Mouse (Mus musculus) MEL (cell line): ENCODE results near the gene Pttg1ip. TPM values are rescaled to one million over a fixed set of nuclear protein-coding genes. Genes with fewer than 3 reads are reported as not detected.

Experiments used
- DNase-seq: peaks from one replicate; pipeline ENCODE4 v3.0.0; 2011; ENCODE audit warnings: low read depth, low spot score
- H3K27ac ChIP-seq: 2 replicates; pipeline ENCODE4 v1.5.1; 2012; ENCODE audit warnings: low read depth, mild to moderate bottlenecking, control low read depth, low read length, moderate library complexity; ENCODE audit not compliant: control insufficient read depth
- H3K27me3 ChIP-seq, 2 experiments: fragments of 150-350 bp in 1 of 2; sonication (generic) in 1 of 2; 2 replicates each; pipeline ENCODE4 v1.6.1; 2012; ENCODE audit warnings: low read length in 2 of 2, mild to moderate bottlenecking in 2 of 2, improper control_type of control experiment in 1 of 2, moderate library complexity in 1 of 2; ENCODE audit not compliant: insufficient read depth in 2 of 2, control insufficient read depth in 1 of 2
- H3K36me3 ChIP-seq, 2 experiments: 2 replicates each; pipeline ENCODE4 v1.6.1; 2012 to 2014; ENCODE audit warnings: low read length in 2 of 2, improper control_type of control experiment in 1 of 2, inconsistent platforms in 1 of 2, mild to moderate bottlenecking in 1 of 2; ENCODE audit not compliant: insufficient read depth in 2 of 2, control insufficient read depth in 1 of 2
- H3K4me1 ChIP-seq, 2 experiments: fragments of 150-350 bp in 1 of 2; sonication (generic) in 1 of 2; 2 replicates each; pipeline ENCODE4 v1.6.1; 2012; ENCODE audit warnings: low read length in 2 of 2, improper control_type of control experiment in 1 of 2, mild to moderate bottlenecking in 1 of 2; ENCODE audit not compliant: insufficient read depth in 2 of 2, control insufficient read depth in 1 of 2
- H3K4me3 ChIP-seq, 2 experiments: fragments of 150-350 bp in 1 of 2; sonication (generic) in 1 of 2; 2 replicates each; pipeline ENCODE4 v1.5.1; 2012; ENCODE audit warnings: low read depth in 2 of 2, low read length in 2 of 2, mild to moderate bottlenecking in 2 of 2, moderate library complexity in 2 of 2, control low read depth in 1 of 2, improper control_type of control experiment in 1 of 2; ENCODE audit not compliant: control insufficient read depth in 1 of 2, insufficient read depth in 1 of 2
- H3K79me2 ChIP-seq: 2 replicates; pipeline ENCODE4 v1.6.1; 2012; ENCODE audit warnings: mild to moderate bottlenecking, low read length, moderate library complexity; ENCODE audit not compliant: control insufficient read depth, poor library complexity, insufficient read depth
- H3K9ac ChIP-seq: 2 replicates; pipeline ENCODE4 v1.6.1; 2012; ENCODE audit warnings: low read depth, mild to moderate bottlenecking, control low read depth, low read length, moderate library complexity; ENCODE audit not compliant: control insufficient read depth, poor library complexity, severe bottlenecking
- H3K9me3 ChIP-seq: fragments of 150-350 bp; sonication (generic); replicated peaks from 2 replicates; pipeline ENCODE4 v1.6.1; 2012; ENCODE audit warnings: mild to moderate bottlenecking, low read length, improper control_type of control experiment, moderate library complexity; ENCODE audit not compliant: insufficient read depth
- CHD1 ChIP-seq: IDR thresholded peaks from 2 replicates; pipeline ENCODE4 v1.6.1; 2012; ENCODE audit warnings: low read depth, mild to moderate bottlenecking, inconsistent platforms, low read length, improper control_type of control experiment
- CHD2 ChIP-seq: IDR thresholded peaks from 2 replicates; pipeline ENCODE4 v1.6.1; 2011; ENCODE audit warnings: low read length, improper control_type of control experiment
- CTCF ChIP-seq, 3 experiments: IDR thresholded peaks in 2 of 3; conservative IDR thresholded peaks in 1 of 3; 2 replicates each; pipeline ENCODE4 v1.5.1; 2011 to 2012; ENCODE audit warnings: low read length in 3 of 3, low read depth in 2 of 3, mild to moderate bottlenecking in 2 of 3, improper control_type of control experiment in 1 of 3, inconsistent platforms in 1 of 3, mixed read lengths in 1 of 3, moderate library complexity in 1 of 3; ENCODE audit not compliant: control insufficient read depth in 1 of 3, insufficient read depth in 1 of 3, poor library complexity in 1 of 3, severe bottlenecking in 1 of 3
- E2F4 ChIP-seq: IDR thresholded peaks from 2 replicates; pipeline ENCODE4 v1.6.1; 2011; ENCODE audit warnings: low read depth, low read length, improper control_type of control experiment, borderline replicate concordance
- ETS1 ChIP-seq: IDR thresholded peaks from 2 replicates; pipeline ENCODE4 v1.6.1; 2012; ENCODE audit warnings: low read depth, mild to moderate bottlenecking, inconsistent platforms, low read length, improper control_type of control experiment, moderate library complexity
- MAFK ChIP-seq: IDR thresholded peaks from 2 replicates; pipeline ENCODE4 v1.6.1; 2011; ENCODE audit warnings: low read depth, mild to moderate bottlenecking, low read length, improper control_type of control experiment, borderline replicate concordance
- MAZ ChIP-seq: IDR thresholded peaks from 2 replicates; pipeline ENCODE4 v1.6.1; 2012; ENCODE audit warnings: low read depth, mild to moderate bottlenecking, inconsistent platforms, low read length, improper control_type of control experiment
- MEF2A ChIP-seq: IDR thresholded peaks from 2 replicates; pipeline ENCODE4 v1.6.1; 2014; ENCODE audit warnings: low read depth, mild to moderate bottlenecking, inconsistent platforms, low read length, improper control_type of control experiment; ENCODE audit not compliant: poor library complexity, insufficient replicate concordance, severe bottlenecking; ENCODE audit errors: extremely low read depth
- MYB ChIP-seq: IDR thresholded peaks from 2 replicates; pipeline ENCODE4 v1.6.1; 2011; ENCODE audit warnings: mild to moderate bottlenecking, low read depth, low read length, improper control_type of control experiment
- MYC ChIP-seq: IDR thresholded peaks from 2 replicates; pipeline ENCODE4 v1.6.1; 2011; ENCODE audit warnings: low read depth, mild to moderate bottlenecking, low read length, improper control_type of control experiment, moderate library complexity
- NELFE ChIP-seq: IDR thresholded peaks from 2 replicates; pipeline ENCODE4 v1.6.1; 2011; ENCODE audit warnings: low read depth, low read length, improper control_type of control experiment
- NRF1 ChIP-seq: IDR thresholded peaks from 2 replicates; pipeline ENCODE4 v1.6.1; 2014; ENCODE audit warnings: low read depth, mild to moderate bottlenecking, inconsistent platforms, low read length, improper control_type of control experiment, moderate library complexity; ENCODE audit not compliant: poor library complexity, insufficient read depth, severe bottlenecking
- POLR2AphosphoS5 ChIP-seq: IDR thresholded peaks from 2 replicates; pipeline ENCODE4 v1.6.1; 2012; ENCODE audit warnings: low read depth, borderline replicate concordance, mild to moderate bottlenecking, inconsistent platforms, low read length, moderate library complexity, mixed read lengths
- RAD21 ChIP-seq: IDR thresholded peaks from 2 replicates; pipeline ENCODE4 v1.6.1; 2011; ENCODE audit warnings: mild to moderate bottlenecking, low read depth, low read length, improper control_type of control experiment
- RCOR1 ChIP-seq: IDR thresholded peaks from 2 replicates; pipeline ENCODE4 v1.6.1; 2012; ENCODE audit warnings: low read depth, mild to moderate bottlenecking, inconsistent platforms, low read length, improper control_type of control experiment
- SIN3A ChIP-seq: IDR thresholded peaks from 2 replicates; pipeline ENCODE4 v1.6.1; 2012; ENCODE audit warnings: low read length, improper control_type of control experiment, inconsistent platforms
- SMC3 ChIP-seq: IDR thresholded peaks from 2 replicates; pipeline ENCODE4 v1.6.1; 2011; ENCODE audit warnings: low read depth, low read length, improper control_type of control experiment
- USF2 ChIP-seq, 2 experiments: IDR thresholded peaks; 2 replicates each; pipeline ENCODE4 v1.6.1; 2011 to 2012; ENCODE audit warnings: improper control_type of control experiment in 2 of 2, low read length in 2 of 2, borderline replicate concordance in 1 of 2, inconsistent platforms in 1 of 2, low read depth in 1 of 2, mild to moderate bottlenecking in 1 of 2; ENCODE audit not compliant: insufficient read depth in 1 of 2
- ZC3H11A ChIP-seq: IDR thresholded peaks from 2 replicates; pipeline ENCODE4 v1.6.1; 2012; ENCODE audit warnings: low read depth, mild to moderate bottlenecking, inconsistent platforms, low read length, improper control_type of control experiment
- ZKSCAN1 ChIP-seq: IDR thresholded peaks from 2 replicates; pipeline ENCODE4 v1.6.1; 2012; ENCODE audit warnings: low read depth, mild to moderate bottlenecking, inconsistent platforms, low read length, improper control_type of control experiment, moderate library complexity
- ZMIZ1 ChIP-seq: IDR thresholded peaks from 2 replicates; pipeline ENCODE4 v1.6.1; 2012; ENCODE audit warnings: low read depth, mild to moderate bottlenecking, inconsistent platforms, low read length, improper control_type of control experiment, moderate library complexity
- ZNF384 ChIP-seq: IDR thresholded peaks from 2 replicates; pipeline ENCODE4 v1.6.1; 2012; ENCODE audit warnings: low read depth, mild to moderate bottlenecking, inconsistent platforms, low read length, improper control_type of control experiment
- polyA plus RNA-seq, 2 experiments: library from polyadenylated mRNA; stranded (reverse) in 1 of 2; unstranded in 1 of 2; fragments of >175 nt in 1 of 2; fragments of >200 nt in 1 of 2; gene quantifications; 2 replicates each; pipeline versions ENCODE4 v1.2.1 to v1.2.4; 2012; ENCODE audit warnings: low replicate concordance in 2 of 2, low read depth in 1 of 2; ENCODE audit not compliant: insufficient read length in 2 of 2, insufficient read depth in 1 of 2, missing spikeins in 1 of 2
- total RNA-seq: library from RNA; depleted of rRNA; stranded (reverse); fragments of 300-350 nt; gene quantifications from 2 replicates; pipeline ENCODE4 v1.2.3, GENCODE M21; 2012

Pttg1ip gene
- total and polyA plus RNA-seq, 3 experiments, result 50.4 to 53.1 TPM; not detected in 1

DNA sequence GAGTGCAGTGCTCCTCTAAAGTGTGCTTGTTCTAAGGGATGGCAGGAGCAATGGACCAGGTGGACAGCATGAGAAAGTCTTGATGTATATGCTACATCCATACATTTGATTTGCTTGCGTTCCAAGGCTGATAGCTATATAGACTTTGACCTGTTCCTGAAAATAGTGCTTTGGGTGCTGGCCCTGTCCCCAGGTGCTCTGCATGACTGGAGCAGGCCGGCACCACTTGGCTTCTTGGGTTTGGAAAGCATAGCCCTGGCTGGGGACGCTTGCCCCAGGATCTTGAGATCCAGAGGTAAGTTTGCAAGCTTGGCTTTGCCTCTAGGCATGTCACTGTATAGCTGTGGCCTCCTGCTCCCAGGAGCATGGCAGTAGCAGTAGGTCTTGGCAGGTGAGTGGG, 5.1 kb downstream of the Pttg1ip start:
- Histone ChIP-seq H3K27ac (no peak overlapping the region), H3K9ac (no peak overlapping the region), H3K4me1 (peaks cover 18 to 29% of the 10 kb centered on the region in 2 experiments), H3K4me3 (no peak overlapping the region), H3K9me3 (no peaks in the 10 kb centered on the region), H3K27me3 (no peaks in the 10 kb centered on the region), H3K79me2 (peaks cover 19% of the 10 kb centered on the region), H3K36me3 (peaks cover 0 to 21% of the 10 kb centered on the region in 2 experiments; a peak in 3 of 4 replicates)
- TF ChIP-seq NELFE (no peak), CHD1 (no peak), ZC3H11A (no peak), MAFK (no peak), ZNF384 (no peak), ZKSCAN1 (no peak), NRF1 (no peak), SMC3 (no peak)
- DNase-seq, result no peak

DNA sequence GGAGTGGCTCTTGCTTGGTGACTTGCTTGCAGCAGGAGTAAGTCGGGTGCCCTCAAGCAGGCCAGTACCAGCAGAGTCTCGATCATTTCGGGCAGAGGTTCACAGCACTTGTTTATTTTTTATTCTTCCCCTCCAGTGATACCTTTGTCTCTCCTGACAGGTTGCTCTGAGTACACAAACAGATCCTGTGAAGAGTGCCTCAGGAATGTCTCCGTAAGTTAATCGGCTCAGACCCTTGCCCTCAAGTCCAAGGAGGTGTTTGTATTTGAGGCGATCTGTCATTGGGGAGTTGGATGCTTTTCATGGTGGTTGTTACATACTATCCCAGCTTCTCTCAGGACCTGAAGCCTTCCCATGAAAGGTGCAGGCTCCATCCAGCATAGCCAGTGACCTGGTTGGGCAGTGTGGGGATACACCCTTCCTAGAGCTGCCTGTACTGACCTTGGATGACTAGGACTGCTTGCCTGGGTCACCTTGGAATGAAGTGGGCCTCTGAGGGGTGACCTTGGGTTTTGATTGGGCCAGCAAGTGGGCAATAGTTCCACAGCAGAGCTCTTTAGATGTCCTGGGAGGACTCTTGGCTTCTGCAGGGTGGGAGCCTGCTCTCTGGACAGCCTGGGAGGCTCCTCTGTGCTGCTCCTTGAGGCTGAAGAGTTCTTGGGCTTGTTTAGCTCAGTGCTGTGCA, 5.7 kb downstream of the Pttg1ip start:
- no peak overlapping the region for H3K27ac ChIP-seq
- H3K4me1 ChIP-seq, result peaks cover 18 to 29% of the 10 kb centered on the region in 2 experiments
- H3K9ac ChIP-seq, result no peak overlapping the region
- H3K9me3 ChIP-seq, result no peaks in the 10 kb centered on the region
- H3K79me2 ChIP-seq, result peaks cover 13% of the 10 kb centered on the region
- no peak overlapping the region for H3K4me3 ChIP-seq
- TF ChIP-seq ZMIZ1, result no peak
- TF ChIP-seq POLR2AphosphoS5, result no peak
- no peak for TF ChIP-seq MAZ
- no peak for TF ChIP-seq E2F4
- TF ChIP-seq SIN3A, result no peak
- TF ChIP-seq ETS1, result no peak
- TF ChIP-seq MYC, result no peak
- TF ChIP-seq CTCF (IDR thresholded peaks at IDR 0.05 in 2 of 3, conservative IDR thresholded peaks at IDR 0.05 in 1 of 3; ENCODE audit: control insufficient read depth in 1 of 3, insufficient read depth in 1 of 3, low read depth in 2 of 3, low read length in 3 of 3, poor library complexity in 1 of 3, severe bottlenecking in 1 of 3), result no peak
- no peak for TF ChIP-seq MYB
- TF ChIP-seq ZKSCAN1, result no peak
- TF ChIP-seq RAD21, result no peak
- no peak for TF ChIP-seq CHD2
- no peak for TF ChIP-seq USF2 (IDR thresholded peaks at IDR 0.05; ENCODE audit: borderline replicate concordance in 1 of 2, insufficient read depth in 1 of 2, low read depth in 1 of 2, low read length in 2 of 2)
- TF ChIP-seq RCOR1, result no peak
- no peak for TF ChIP-seq MEF2A
- TF ChIP-seq, all 39 proteins: peak for 0
- Histone ChIP-seq H3K27me3 (no peaks in the 10 kb centered on the region), H3K36me3 (peaks cover 1 to 21% of the 10 kb centered on the region in 2 experiments; a peak in 3 of 4 replicates)
- DNase-seq, result no peak
